Mouse (Mus musculus) stomach, postnatal 0 days (tissue): ENCODE results near the gene Flrt1. TPM values are rescaled to one million over a fixed set of nuclear protein-coding genes. Genes with fewer than 3 reads are reported as not detected.

Experiments
- ATAC-seq: fragments of 200-750 bp; cut with Nextera tagmentation; 2 replicates; pipeline ENCODE4 v1.8.0; 2017; ENCODE audit not compliant: low FRiP score, low TSS enrichment
- DNase-seq: peaks from one replicate; pipeline ENCODE4 v3.0.0-alpha.2; 2016; ENCODE audit warnings: low spot score
- H3K27ac ChIP-seq: fragments of 300-500 bp; sonication (generic); replicated peaks from 2 replicates; pipeline ENCODE4 v1.5.1; 2014; ENCODE audit warnings: mild to moderate bottlenecking, control low read depth
- H3K27me3 ChIP-seq: fragments of 300-500 bp; sonication (generic); 2 replicates; pipeline ENCODE4 v1.6.1; 2014; ENCODE audit warnings: low read length; ENCODE audit not compliant: control insufficient read depth, insufficient read depth
- H3K36me3 ChIP-seq: fragments of 300-500 bp; sonication (generic); 2 replicates; pipeline ENCODE4 v1.6.1; 2014; ENCODE audit warnings: low read length, mixed read lengths; ENCODE audit not compliant: control insufficient read depth, insufficient read depth
- H3K4me1 ChIP-seq: fragments of 300-500 bp; sonication (generic); replicated peaks from 2 replicates; pipeline ENCODE4 v1.6.1; 2014; ENCODE audit warnings: antibody characterized with exemption; ENCODE audit not compliant: control insufficient read depth, insufficient read depth
- H3K4me2 ChIP-seq: fragments of 300-500 bp; sonication (generic); replicated peaks from 2 replicates; pipeline ENCODE4 v1.6.1; 2014; ENCODE audit warnings: low read depth, mild to moderate bottlenecking, control low read depth, moderate library complexity
- H3K4me3 ChIP-seq: fragments of 300-500 bp; sonication (generic); 2 replicates; pipeline ENCODE4 v1.5.1; 2014; ENCODE audit warnings: low read depth, low read length, control low read depth
- H3K9ac ChIP-seq: fragments of 300-500 bp; sonication (generic); 2 replicates; pipeline ENCODE4 v1.6.1; 2014; ENCODE audit warnings: mild to moderate bottlenecking, low read length, control low read depth, mixed read lengths
- H3K9me3 ChIP-seq: fragments of 300-500 bp; sonication (generic); 2 replicates; pipeline ENCODE4 v1.6.1; 2016; ENCODE audit warnings: low read length; ENCODE audit not compliant: control insufficient read depth
- CTCF ChIP-seq: IDR thresholded peaks from 2 replicates; pipeline ENCODE4 v1.5.1; 2016; ENCODE audit warnings: antibody characterized with exemption, low read depth, mild to moderate bottlenecking, moderate library complexity
- EP300 ChIP-seq: optimal IDR thresholded peaks from 2 replicates; pipeline ENCODE3; 2016; ENCODE audit warnings: antibody characterized with exemption
- WGBS: fragments of 180-500 bp; shearing (Covaris S2); extraction: QIAGEN DNeasy Blood & Tissue Kit; methylation state at CpG from one replicate; pipeline ENCODE4 v1.1.7; 2014; 5-methylcytosine and 5-hydroxymethylcytosine counted together
- polyA plus RNA-seq: library from polyadenylated mRNA; unstranded; fragments of >200 nt; fragmentation: Nextera tagmentation; extraction: Ambion mirVana; gene quantifications from 2 replicates; pipeline ENCODE4 v1.2.1, GENCODE M21; 2015

Gene Flrt1
- 1.1 and 1.6 TPM in 2 replicates for polyA plus RNA-seq

DNA sequence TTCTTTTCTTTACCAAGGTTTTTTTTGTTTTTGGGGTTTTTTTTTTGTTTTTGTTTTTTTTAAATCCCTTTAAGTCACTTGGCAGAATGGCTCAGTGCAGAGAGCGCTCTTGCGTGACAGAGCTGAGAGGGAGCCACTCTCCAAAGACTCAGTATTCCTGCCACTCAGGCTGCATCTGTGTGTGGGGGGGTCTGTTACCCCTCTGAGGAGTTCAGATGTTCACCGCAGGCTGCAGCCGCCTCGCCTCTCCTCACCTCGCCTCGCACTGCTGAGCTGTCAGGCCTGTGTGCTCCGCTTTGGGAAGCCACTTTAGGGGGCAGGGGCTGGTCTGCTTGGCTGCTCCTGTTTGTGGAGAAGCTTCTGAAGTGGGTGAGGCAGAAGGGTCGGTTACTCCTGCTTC lies at the start of gene Flrt1:
Gene Flrt1 (minus strand): TSS at position 186 of the 400 bp plus-strand sequence.
- ATAC-seq (no peak), DNase-seq (no peak)
- no peaks in the 10 kb centered on the region for H3K27me3 ChIP-seq
- no peak within 1 kb of the TSS for H3K9ac ChIP-seq
- TF ChIP-seq EP300 (no peak), CTCF (no peak)
- H3K4me1 ChIP-seq, result peaks cover 4% of the 10 kb centered on the region
- no peaks in the 10 kb centered on the region for H3K9me3 ChIP-seq
- WGBS, result 73% methylated on average over 9 of the region's 9 CpGs
- no peaks in the 10 kb centered on the region; the same call in 1 of the 2 replicates for H3K36me3 ChIP-seq
- no peak within 1 kb of the TSS for H3K4me3 ChIP-seq
- H3K4me2 ChIP-seq, result no peak within 1 kb of the TSS
- no peak within 1 kb of the TSS for H3K27ac ChIP-seq

DNA sequence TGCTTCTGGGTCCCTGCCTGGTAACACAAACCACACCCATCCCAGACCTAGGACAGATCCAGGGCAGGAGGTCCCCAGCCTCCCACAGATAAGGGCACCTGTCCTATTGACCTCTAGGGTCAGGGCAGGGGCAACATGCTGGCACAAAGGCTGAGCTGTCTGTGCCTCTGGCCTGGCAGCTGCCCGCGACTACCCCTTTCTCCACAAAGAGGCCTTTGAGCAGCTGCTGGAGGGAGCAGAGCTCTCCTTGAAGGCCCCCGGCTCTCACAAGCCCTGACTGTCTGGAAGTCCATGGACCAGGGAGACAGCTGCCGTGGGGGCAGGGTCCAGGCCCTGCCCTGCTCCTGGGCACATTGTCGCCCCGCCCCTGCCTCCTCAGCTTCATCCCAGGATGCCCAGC lies 49.7 kb upstream of the Flrt1 start:
- Histone ChIP-seq H3K4me2 (no peak overlapping the region), H3K27ac (no peak overlapping the region), H3K9ac (no peak overlapping the region), H3K4me1 (no peaks in the 10 kb centered on the region), H3K9me3 (no peaks in the 10 kb centered on the region), H3K27me3 (no peaks in the 10 kb centered on the region), H3K4me3 (no peak overlapping the region), H3K36me3 (no peaks in the 10 kb centered on the region)
- no peak for DNase-seq
- ATAC-seq, result no peak
- 78% methylated on average over 6 of the region's 6 CpGs for WGBS
- no peak for TF ChIP-seq EP300
- TF ChIP-seq CTCF, result no peak

DNA sequence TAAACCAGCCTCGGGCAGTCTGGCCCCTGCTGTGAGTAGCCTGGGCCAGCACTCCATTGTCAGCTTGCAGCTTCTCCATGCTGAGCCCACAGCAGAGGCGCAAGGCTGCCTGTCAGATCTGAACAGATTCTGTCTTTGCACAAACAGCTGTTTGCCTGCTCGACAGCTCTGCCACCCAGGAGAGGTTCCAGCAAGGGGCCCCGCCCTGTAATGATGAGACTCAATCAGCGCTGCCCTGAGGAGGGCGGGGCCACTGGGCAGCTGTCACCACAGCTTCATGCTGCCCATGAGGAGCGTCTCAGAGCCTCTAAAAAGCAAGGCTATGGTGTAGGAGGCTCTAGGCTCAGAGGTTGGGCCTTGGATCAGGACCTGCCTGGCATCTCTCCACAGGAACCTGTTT lies 47.7 kb upstream of the Flrt1 start:
- Histone ChIP-seq H3K4me3 (no peak overlapping the region), H3K4me1 (no peaks in the 10 kb centered on the region), H3K27me3 (no peaks in the 10 kb centered on the region), H3K9me3 (no peaks in the 10 kb centered on the region), H3K36me3 (no peaks in the 10 kb centered on the region), H3K27ac (no peak overlapping the region; the same call in 1 of the 2 replicates), H3K4me2 (no peak overlapping the region), H3K9ac (0 out of 2 replicates have a peak overlapping the region, but pooled peaks have one; percentile 8)
- TF ChIP-seq EP300 (no peak), CTCF (no peak)
- DNase-seq, result no peak
- ATAC-seq, result peak; percentile 52; the same call in 1 of the 2 replicates
- 21% methylated on average over 7 of the region's 7 CpGs for WGBS

DNA sequence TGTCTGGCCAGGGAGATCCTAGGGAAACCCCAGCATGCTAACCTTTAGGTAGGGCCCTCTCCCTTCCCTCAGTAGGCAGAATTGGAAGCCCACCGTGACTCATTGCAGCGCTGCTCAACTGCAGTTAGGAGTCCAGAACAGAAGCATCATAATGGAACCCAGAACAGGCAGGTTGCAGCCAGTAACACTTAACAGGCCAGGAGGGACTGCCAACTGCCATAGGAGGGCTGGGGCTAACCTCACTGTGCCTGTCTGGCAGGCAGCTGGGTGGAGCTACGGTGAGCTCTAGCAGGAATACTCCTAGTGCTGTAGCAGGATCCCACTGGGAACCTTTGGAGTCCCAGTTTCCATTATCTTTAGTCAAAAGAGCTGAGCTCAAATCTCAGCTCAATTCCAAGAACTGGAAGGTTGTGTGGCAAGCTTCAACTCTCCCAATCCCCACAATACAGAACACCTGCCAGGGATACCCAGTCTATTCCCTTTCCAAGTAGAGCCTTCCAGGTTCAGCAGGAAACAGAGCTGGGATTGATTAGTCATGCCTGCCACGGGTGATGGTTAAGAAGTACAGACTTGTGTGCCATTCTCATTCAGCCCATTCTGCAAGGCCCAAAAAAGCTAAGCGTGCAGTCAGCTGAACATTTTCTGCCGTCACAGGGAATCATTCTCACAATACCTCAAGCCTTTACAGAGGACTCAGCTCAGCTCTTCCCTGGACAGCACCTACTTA lies 46.6 kb upstream of the Flrt1 start:
- Histone ChIP-seq H3K4me3 (no peak overlapping the region), H3K4me2 (no peak overlapping the region), H3K27me3 (no peaks in the 10 kb centered on the region), H3K27ac (no peak overlapping the region), H3K4me1 (no peaks in the 10 kb centered on the region), H3K9me3 (no peaks in the 10 kb centered on the region), H3K36me3 (no peaks in the 10 kb centered on the region), H3K9ac (no peak overlapping the region)
- TF ChIP-seq CTCF (no peak), EP300 (no peak)
- ATAC-seq (no peak), DNase-seq (no peak)
- WGBS, result 88% methylated on average over 6 of the region's 6 CpGs

DNA sequence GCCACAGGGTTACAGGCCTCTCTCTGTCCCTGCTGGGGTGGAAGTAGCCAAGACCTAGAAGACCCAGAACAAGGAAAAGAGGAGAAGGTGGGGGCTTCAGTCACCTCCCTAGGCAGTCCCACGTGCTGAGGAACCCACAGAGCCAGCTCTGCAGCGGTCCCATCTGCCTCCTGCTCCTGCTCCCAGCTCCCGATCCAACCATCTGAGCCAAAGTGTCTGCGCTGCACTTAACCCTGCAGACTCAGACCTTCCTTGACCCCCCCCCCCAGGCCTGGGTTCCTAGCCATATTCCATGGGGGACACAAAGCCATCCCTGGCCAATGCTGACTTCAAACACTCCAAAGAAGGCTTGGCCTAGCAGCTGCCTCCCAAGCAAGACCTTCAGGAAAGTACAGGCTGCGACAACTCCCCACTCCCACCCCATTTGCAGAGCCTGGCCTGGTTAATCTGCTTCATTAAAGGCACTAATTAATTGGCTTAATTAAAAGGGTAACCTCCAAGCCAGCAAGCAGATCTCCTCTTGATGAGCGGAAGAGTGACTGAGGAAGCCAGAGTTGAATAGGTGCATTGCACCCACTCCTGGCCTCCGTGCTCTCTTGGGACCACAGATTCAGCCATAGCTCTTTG lies 45.9 kb upstream of the Flrt1 start:
- Histone ChIP-seq H3K27me3 (no peaks in the 10 kb centered on the region), H3K9me3 (no peaks in the 10 kb centered on the region), H3K9ac (no peak overlapping the region), H3K4me2 (no peak overlapping the region), H3K4me1 (no peaks in the 10 kb centered on the region), H3K36me3 (no peaks in the 10 kb centered on the region), H3K4me3 (no peak overlapping the region), H3K27ac (no peak overlapping the region)
- ATAC-seq (no peak), DNase-seq (no peak)
- 82% methylated on average over 7 of the region's 7 CpGs for WGBS
- TF ChIP-seq EP300 (no peak), CTCF (no peak)

DNA sequence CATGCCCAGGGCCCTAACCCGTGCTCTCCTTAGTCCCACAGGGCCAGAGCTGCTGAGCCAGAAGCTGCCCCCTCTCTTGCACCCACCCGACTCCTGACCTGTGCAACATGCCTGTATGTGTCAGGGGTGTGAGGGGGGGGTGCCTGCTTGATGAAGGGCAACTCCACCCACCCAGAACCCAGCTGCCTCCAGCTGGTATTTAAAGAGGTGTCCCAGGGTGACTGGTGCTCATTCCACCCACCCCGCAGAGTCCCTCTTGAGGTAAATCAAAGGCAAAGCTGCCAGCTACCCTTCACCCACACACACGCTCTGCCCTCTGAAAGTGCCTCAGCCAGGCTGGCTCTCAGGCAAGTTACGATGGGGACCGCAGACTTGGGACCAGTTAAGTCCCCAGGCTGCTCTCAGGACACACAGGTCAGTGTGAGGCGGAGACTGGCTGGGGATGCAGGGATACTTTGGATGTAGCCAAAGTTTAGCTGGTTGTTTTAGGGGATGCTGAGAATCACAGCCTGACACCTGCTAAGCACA lies 43.7 kb upstream of the Flrt1 start:
- 77% methylated on average over 7 of the region's 7 CpGs for WGBS
- DNase-seq (no peak), ATAC-seq (no peak)
- Histone ChIP-seq H3K27ac (no peak overlapping the region), H3K9ac (no peak overlapping the region), H3K36me3 (no peaks in the 10 kb centered on the region), H3K4me1 (no peaks in the 10 kb centered on the region), H3K9me3 (no peaks in the 10 kb centered on the region), H3K4me2 (no peak overlapping the region), H3K27me3 (no peaks in the 10 kb centered on the region), H3K4me3 (no peak overlapping the region)
- TF ChIP-seq EP300 (no peak), CTCF (no peak)
